Mouse (Mus musculus) lung, postnatal 0 days (tissue): ENCODE results near the gene Prrx1.

Experiments
- CTCF ChIP-seq: IDR thresholded peaks from 2 replicates; pipeline ENCODE4 v1.5.1; 2016; ENCODE audit warnings: antibody characterized with exemption, mild to moderate bottlenecking
- EP300 ChIP-seq: IDR thresholded peaks from 2 replicates; pipeline ENCODE4 v1.6.1; 2016; ENCODE audit warnings: antibody characterized with exemption, mild to moderate bottlenecking, control low read depth

GRCm38 (mm10) chr1:163285539-163285938 is 28.0 kb downstream of the Prrx1 start:
- TF ChIP-seq CTCF (no peak), EP300 (no peak)
